Mouse (Mus musculus) liver, embryonic 14.5 days (tissue): ENCODE results near the gene Mtmr12. TPM values are rescaled to one million over a fixed set of nuclear protein-coding genes. Genes with fewer than 3 reads are reported as not detected.

Source experiments
- ATAC-seq: fragments of 200-750 bp; cut with Nextera tagmentation; 2 replicates; pipeline ENCODE4 v1.8.0; 2017; ENCODE audit warnings: moderate number of reproducible peaks, mild to moderate bottlenecking, moderate library complexity; ENCODE audit not compliant: insufficient read depth
- DNase-seq, 3 experiments: peaks; one replicate each; pipeline ENCODE4 v3.0.0-alpha.2; 2012 to 2013; ENCODE audit warnings: low read depth in 3 of 3, low spot score in 3 of 3
- H3K27ac ChIP-seq: fragments of 300-500 bp; sonication (generic); 2 replicates; pipeline ENCODE4 v1.5.1; 2014; ENCODE audit warnings: moderate library complexity, mild to moderate bottlenecking, control low read depth, inconsistent platforms
- H3K27me3 ChIP-seq: fragments of 300-500 bp; sonication (generic); 2 replicates; pipeline ENCODE4 v1.6.1; 2014; ENCODE audit warnings: mild to moderate bottlenecking, low read length, moderate library complexity; ENCODE audit not compliant: control insufficient read depth, insufficient read depth
- H3K36me3 ChIP-seq: fragments of 300-500 bp; sonication (generic); replicated peaks from 2 replicates; pipeline ENCODE4 v1.6.1; 2014; ENCODE audit warnings: low read depth; ENCODE audit not compliant: control insufficient read depth, insufficient read depth
- H3K4me1 ChIP-seq, 2 experiments: fragments of 200-500 bp in 1 of 2; fragments of 300-500 bp in 1 of 2; sonication (generic) in 1 of 2; replicated peaks; 2 replicates each; pipeline ENCODE4 v1.6.1; 2012 to 2014; ENCODE audit warnings: antibody characterized with exemption in 1 of 2, inconsistent platforms in 1 of 2, low read length in 1 of 2; ENCODE audit not compliant: control insufficient read depth in 2 of 2, insufficient read depth in 2 of 2
- H3K4me2 ChIP-seq: fragments of 300-500 bp; sonication (generic); 2 replicates; pipeline ENCODE4 v1.6.1; 2014; ENCODE audit warnings: low read depth, mild to moderate bottlenecking, control low read depth, moderate library complexity
- H3K4me3 ChIP-seq, 2 experiments: fragments of 200-500 bp in 1 of 2; fragments of 300-500 bp in 1 of 2; sonication (generic) in 1 of 2; 2 replicates each; pipeline ENCODE4 v1.5.1; 2012 to 2014; ENCODE audit warnings: low read depth in 2 of 2, low read length in 2 of 2, mild to moderate bottlenecking in 2 of 2, control low read depth in 1 of 2, inconsistent platforms in 1 of 2, moderate library complexity in 1 of 2; ENCODE audit not compliant: insufficient read depth in 1 of 2
- H3K9ac ChIP-seq: fragments of 300-500 bp; sonication (generic); replicated peaks from 2 replicates; pipeline ENCODE4 v1.6.1; 2014; ENCODE audit warnings: mild to moderate bottlenecking, control low read depth, moderate library complexity
- H3K9me3 ChIP-seq: fragments of 300-500 bp; sonication (generic); 2 replicates; pipeline ENCODE4 v1.6.1; 2016; ENCODE audit warnings: low read length, mixed read lengths; ENCODE audit not compliant: control insufficient read depth
- CTCF ChIP-seq: IDR thresholded peaks from 2 replicates; pipeline ENCODE4 v1.5.1; 2016; ENCODE audit warnings: antibody characterized with exemption, low read depth, control low read depth
- EP300 ChIP-seq: IDR thresholded peaks from 2 replicates; pipeline ENCODE4 v1.6.1; 2016; ENCODE audit warnings: antibody characterized with exemption, low read depth
- WGBS: fragments of 180-500 bp; shearing (Covaris S2); extraction: QIAGEN DNeasy Blood & Tissue Kit; methylation state at CpG from one replicate; pipeline ENCODE4 v1.1.7; 2014; ENCODE audit not compliant: insufficient replicate concordance; 5-methylcytosine and 5-hydroxymethylcytosine counted together
- polyA plus RNA-seq, 2 experiments: library from polyadenylated mRNA; depleted of rRNA in 1 of 2; stranded (reverse) in 1 of 2; unstranded in 1 of 2; fragments of >200 nt; fragmentation: Nextera tagmentation in 1 of 2; extraction: Ambion mirVana in 1 of 2; gene quantifications; 2 replicates each; pipeline versions ENCODE4 v1.2.1 to v1.2.3; 2012 to 2014

The Mtmr12 gene
- polyA plus RNA-seq, 2 experiments = 6.4 to 7.2 TPM

- no peaks in the 10 kb centered on the region for H3K9me3 ChIP-seq
- H3K4me1 ChIP-seq = peaks cover 0 to 5% of the 10 kb centered on the region in 2 experiments; a peak in 1 of 4 replicates
- no peak overlapping the region for H3K27ac ChIP-seq
- ATAC-seq (no peak), DNase-seq (no peak)
- TF ChIP-seq EP300 (no peak), CTCF (no peak)
- H3K4me3 ChIP-seq = no peak overlapping the region
- 33% methylated on average over 2 of the region's 2 CpGs for WGBS
- H3K27me3 ChIP-seq = no peaks in the 10 kb centered on the region; the same call in 1 of the 2 replicates
- H3K9ac ChIP-seq = no peak overlapping the region
- no peaks in the 10 kb centered on the region for H3K36me3 ChIP-seq
- no peak overlapping the region for H3K4me2 ChIP-seq
These were observed 86.9 kb downstream of the Mtmr12 start for GRCm38 (mm10) chr15:12291757-12292156.

- no peak for DNase-seq
- WGBS = 54% methylated on average over 2 of the region's 2 CpGs
These were observed 91.4 kb downstream of the Mtmr12 start for GRCm38 (mm10) chr15:12296228-12296627.

GRCm38 (mm10) chr15:12298231-12298737, 93.5 kb downstream of the Mtmr12 start:
- H3K9ac ChIP-seq = no peak overlapping the region
- H3K36me3 ChIP-seq = no peaks in the 10 kb centered on the region
- no peak overlapping the region for H3K4me2 ChIP-seq
- no peaks in the 10 kb centered on the region for H3K9me3 ChIP-seq
- no peak for DNase-seq
- ATAC-seq = no peak
- WGBS = 63% methylated on average over 7 of the region's 7 CpGs
- no peak for TF ChIP-seq EP300
- TF ChIP-seq CTCF = no peak
- H3K27me3 ChIP-seq = no peaks in the 10 kb centered on the region; the same call in 1 of the 2 replicates
- no peaks in the 10 kb centered on the region; a peak in 1 of 4 replicates for H3K4me1 ChIP-seq
- H3K27ac ChIP-seq = no peak overlapping the region
- H3K4me3 ChIP-seq = no peak overlapping the region

More at GRCm38 (mm10) chr15:12296228-12296627, 91.4 kb downstream of the Mtmr12 start:
- no peak for ATAC-seq
- H3K9ac ChIP-seq = no peak overlapping the region
- H3K4me2 ChIP-seq = no peak overlapping the region
- H3K9me3 ChIP-seq = no peaks in the 10 kb centered on the region
- TF ChIP-seq EP300 (no peak), CTCF (no peak)
- no peak overlapping the region for H3K27ac ChIP-seq
- H3K4me1 ChIP-seq = peaks cover 0 to 2% of the 10 kb centered on the region in 2 experiments; a peak in 1 of 4 replicates
- H3K36me3 ChIP-seq = no peaks in the 10 kb centered on the region
- no peaks in the 10 kb centered on the region; the same call in 1 of the 2 replicates for H3K27me3 ChIP-seq
- H3K4me3 ChIP-seq = no peak overlapping the region

- Histone ChIP-seq H3K4me1 (peaks cover 14 to 15% of the 10 kb centered on the region in 2 experiments), H3K36me3 (no peaks in the 10 kb centered on the region), H3K9ac (no peak overlapping the region), H3K4me3 (no peak overlapping the region), H3K4me2 (no peak overlapping the region), H3K9me3 (no peaks in the 10 kb centered on the region), H3K27me3 (no peaks in the 10 kb centered on the region), H3K27ac (no peak overlapping the region)
- no peak for TF ChIP-seq CTCF
- TF ChIP-seq EP300 = no peak
- 60% methylated on average over 5 of the region's 6 CpGs for WGBS
- DNase-seq (no peak), ATAC-seq (no peak)
These were observed 96.9 kb downstream of the Mtmr12 start for GRCm38 (mm10) chr15:12301771-12302170.

- H3K4me2 ChIP-seq = peak overlapping the region; percentile 44
- TF ChIP-seq CTCF = no peak
- peak; percentile 28; the same call in 1 of the 2 replicates for TF ChIP-seq EP300
- no peaks in the 10 kb centered on the region for H3K36me3 ChIP-seq
- WGBS = 22% methylated on average over 8 of the region's 8 CpGs
- H3K27me3 ChIP-seq = no peaks in the 10 kb centered on the region
- H3K4me3 ChIP-seq = no peak overlapping the region
- ATAC-seq (peak; percentile 85), DNase-seq (peak in 1 of 3 experiments; percentile 40)
- peak overlapping the region; percentile 51 for H3K27ac ChIP-seq
- no peaks in the 10 kb centered on the region for H3K9me3 ChIP-seq
- H3K4me1 ChIP-seq = peaks cover 21 to 32% of the 10 kb centered on the region in 2 experiments
- peak overlapping the region; percentile 1 for H3K9ac ChIP-seq
These were observed 101.6 kb downstream of the Mtmr12 start for GRCm38 (mm10) chr15:12306188-12307071.
